Mouse (Mus musculus) left cerebral cortex, postnatal 36 days (tissue): ENCODE data around the gene Ppp4c. TPM values are rescaled to one million over a fixed set of nuclear protein-coding genes. Genes with fewer than 3 reads are reported as not detected.

Source experiments
- DNase-seq, 2 experiments: peaks; one replicate each; pipeline ENCODE4 v3.0.0; 2021 to 2022; ENCODE audit warnings: low spot score in 2 of 2, mixed read lengths in 1 of 2
- intact Hi-C: fragments of 180-260 bp; cut with DNase I; formaldehyde crosslinking; loops from one replicate; pipeline ENCODE4 v1.15.1; 2025
- total RNA-seq, 2 experiments: library from RNA; stranded (reverse); gene quantifications; 2 replicates each; pipeline ENCODE4 v1.2.3; 2021

Gene Ppp4c
- total RNA-seq, 2 experiments from 2014 or later: 47.5 to 49.9 TPM

- DNase-seq: peak; percentile 71 to 74
- intact Hi-C loops: loop anchor here (2.0 to 5.0 kb wide), 2 partner anchors 36 to 60 kb away; no protein-coding TSS in a partner anchor
Observed at GRCm38 (mm10) chr7:126762471-126763008, 29.8 kb downstream of the Ppp4c start.

GRCm38 (mm10) chr7:126761529-126762067, 30.7 kb downstream of the Ppp4c start:
- DNase-seq: no peak
- intact Hi-C loops: loop anchor here (2.0 to 5.0 kb wide), 3 partner anchors 15 to 59 kb away; partner anchors contain the start of gene Ypel3

- intact Hi-C loops: loop anchor here (2.0 to 5.0 kb wide), 2 partner anchors 16 to 59 kb away; partner anchors contain the start of gene Ypel3
Observed at GRCm38 (mm10) chr7:126760956-126761355, 31.3 kb downstream of the Ppp4c start.

GRCm38 (mm10) chr7:126760391-126760802, 31.9 kb downstream of the Ppp4c start:
- no peak for DNase-seq
- intact Hi-C loops: loop anchor here (2.0 to 5.0 kb wide), 2 partner anchors 16 to 58 kb away; partner anchors contain the start of gene Ypel3

More at GRCm38 (mm10) chr7:126760956-126761355, 31.3 kb downstream of the Ppp4c start:
- no peak for DNase-seq

GRCm38 (mm10) chr7:126759672-126760390, 32.5 kb downstream of the Ppp4c start:
- intact Hi-C loops: loop anchor here (2.0 to 5.0 kb wide), 2 partner anchors 17 to 58 kb away; partner anchors contain the start of gene Ypel3
- DNase-seq: no peak

- intact Hi-C loops: no loop called here
Observed at GRCm38 (mm10) chr7:126759050-126759671, 33.1 kb downstream of the Ppp4c start, which contains the start of gene Mapk3. Gene Mapk3 (plus strand): TSS chr7:126759601.

GRCm38 (mm10) chr7:126758539-126758938, 33.8 kb downstream of the Ppp4c start:
- DNase-seq: no peak
- intact Hi-C loops: no loop called here

More at GRCm38 (mm10) chr7:126759050-126759671, 33.1 kb downstream of the Ppp4c start, which contains the start of gene Mapk3:
- DNase-seq: peak; percentile 86 to 87

GRCm38 (mm10) chr7:126754866-126755265, 37.4 kb downstream of the Ppp4c start:
- intact Hi-C loops: no loop called here
- peak; percentile 71 to 72 for DNase-seq

GRCm38 (mm10) chr7:126749582-126750343, 42.5 kb downstream of the Ppp4c start:
- intact Hi-C loops: no loop called here
- no peak for DNase-seq

GRCm38 (mm10) chr7:126748824-126749223, 43.5 kb downstream of the Ppp4c start:
- DNase-seq: no peak
- intact Hi-C loops: no loop called here

- no peak for DNase-seq
- intact Hi-C loops: no loop called here
Observed at GRCm38 (mm10) chr7:126746798-126747197, 45.5 kb downstream of the Ppp4c start.

- intact Hi-C loops: no loop called here
- no peak for DNase-seq
Observed at GRCm38 (mm10) chr7:126746066-126746465, 46.2 kb downstream of the Ppp4c start.

- intact Hi-C loops: loop anchor here (5.0 kb wide), 1 partner anchor 35 kb away; the partner anchor contains the start of gene Coro1a
- DNase-seq: no peak
Observed at GRCm38 (mm10) chr7:126741964-126742482, 50.3 kb downstream of the Ppp4c start.

- intact Hi-C loops: loop anchor here (5.0 kb wide), 1 partner anchor 34 kb away; the partner anchor contains the start of gene Coro1a
- DNase-seq: no peak
Observed at GRCm38 (mm10) chr7:126741452-126741851, 50.8 kb downstream of the Ppp4c start.

GRCm38 (mm10) chr7:126740977-126741376, 51.3 kb downstream of the Ppp4c start:
- intact Hi-C loops: loop anchor here (5.0 kb wide), 1 partner anchor 34 kb away; the partner anchor contains the start of gene Coro1a
- DNase-seq: no peak

GRCm38 (mm10) chr7:126740132-126740735, 52.1 kb downstream of the Ppp4c start:
- no peak for DNase-seq
- intact Hi-C loops: loop anchor here (5.0 kb wide), 1 partner anchor 33 kb away; the partner anchor contains the start of gene Coro1a

GRCm38 (mm10) chr7:126739551-126739950, 52.7 kb downstream of the Ppp4c start:
- intact Hi-C loops: no loop called here
- DNase-seq: peak; percentile 74 to 83

- intact Hi-C loops: no loop called here
- DNase-seq: no peak
Observed at GRCm38 (mm10) chr7:126736122-126736521, 56.2 kb downstream of the Ppp4c start.
